Mouse (Mus musculus): ENCODE results near the gene Rnf7.
A peak's percentile ranks its signal among the peaks of the same experiment; 100 is the strongest.

The Rnf7 gene

DNA sequence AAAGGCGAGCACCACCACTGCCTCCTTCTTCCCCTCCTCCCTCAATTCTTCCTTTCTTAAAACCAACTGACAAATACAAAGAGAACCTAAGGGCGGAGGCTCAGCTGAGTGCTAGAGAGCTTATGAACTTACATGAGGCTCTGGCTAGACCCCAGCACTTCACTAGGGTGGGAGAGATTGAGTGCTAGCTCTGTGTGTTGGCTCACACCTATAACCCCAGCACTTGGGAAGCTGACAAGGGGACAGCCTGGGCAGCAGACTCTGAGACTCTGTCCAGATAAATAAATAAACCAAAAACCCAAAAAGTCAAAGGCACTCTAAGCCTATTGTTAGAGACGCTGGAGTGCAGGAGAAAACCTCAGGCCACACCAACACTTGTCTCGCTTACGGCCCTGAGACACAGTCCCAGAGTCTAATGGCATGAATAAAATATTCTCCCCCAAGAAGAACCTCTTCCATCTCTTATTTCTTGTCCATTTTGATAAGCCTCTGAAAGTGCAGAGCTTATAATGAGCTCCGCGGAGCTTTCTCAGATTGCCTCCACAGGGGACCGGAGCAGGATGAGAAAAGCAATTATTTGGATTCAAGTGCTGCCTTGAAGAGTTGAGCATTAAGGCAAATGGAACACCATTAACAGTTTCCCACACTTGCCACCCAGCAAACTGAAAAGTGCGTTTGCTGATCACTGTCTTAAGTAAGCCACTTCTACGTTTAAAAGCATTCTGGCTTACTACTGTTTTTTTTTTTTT is 18.2 kb downstream of the Rnf7 start:
- no peaks in the 10 kb centered on the region for H3K36me3 ChIP-seq (ENCODE audit: insufficient read depth, low read length)
- H3K4me1 ChIP-seq (replicated peaks; ENCODE audit: low read depth, low read length): peaks cover 20% of the 10 kb centered on the region
- no peaks in the 10 kb centered on the region for H3K9me3 ChIP-seq (ENCODE audit: low read length)
- 0 out of 2 replicates have a peak overlapping the region, but pooled peaks have one; percentile 23 for H3K4me3 ChIP-seq (replicated peaks; ENCODE audit: low read length)
- TF ChIP-seq NANOG (IDR thresholded peaks at IDR 0.05; ENCODE audit: borderline replicate concordance, low read length) (no peak), CTCF (conservative IDR thresholded peaks at IDR 0.05; ENCODE audit: low read length) (no peak), POU5F1 (IDR thresholded peaks at IDR 0.05; ENCODE audit: borderline replicate concordance, low read length) (no peak)
- no peaks in the 10 kb centered on the region for H3K27me3 ChIP-seq (ENCODE audit: insufficient read depth, low read length)

DNA sequence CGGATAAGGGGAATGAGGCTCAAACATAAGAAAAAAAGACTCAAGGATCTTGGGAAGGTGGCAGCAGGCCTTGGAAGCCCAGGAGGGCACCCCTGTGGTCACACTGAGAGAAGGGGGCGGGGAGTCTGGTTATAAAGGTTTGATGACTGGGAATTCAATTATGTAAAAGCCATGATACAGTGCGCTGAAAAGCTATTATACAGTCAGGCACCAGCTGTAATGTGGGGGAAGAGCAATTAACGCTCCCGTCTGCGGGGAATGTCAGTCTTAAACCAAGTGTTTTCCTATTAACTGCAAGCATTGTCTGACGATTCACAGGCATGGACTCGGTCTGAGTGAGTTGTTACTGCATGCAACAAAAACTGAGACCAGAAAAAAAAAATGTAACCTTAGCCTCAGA is 22.9 kb downstream of the Rnf7 start:
- no peak overlapping the region for H3K4me3 ChIP-seq (replicated peaks; ENCODE audit: low read length)
- peaks cover 24% of the 10 kb centered on the region for H3K4me1 ChIP-seq (replicated peaks; ENCODE audit: low read depth, low read length)
- TF ChIP-seq POU5F1 (IDR thresholded peaks at IDR 0.05; ENCODE audit: borderline replicate concordance, low read length): no peak
- no peak for TF ChIP-seq CTCF (conservative IDR thresholded peaks at IDR 0.05; ENCODE audit: low read length)
- TF ChIP-seq NANOG (IDR thresholded peaks at IDR 0.05; ENCODE audit: borderline replicate concordance, low read length): no peak

DNA sequence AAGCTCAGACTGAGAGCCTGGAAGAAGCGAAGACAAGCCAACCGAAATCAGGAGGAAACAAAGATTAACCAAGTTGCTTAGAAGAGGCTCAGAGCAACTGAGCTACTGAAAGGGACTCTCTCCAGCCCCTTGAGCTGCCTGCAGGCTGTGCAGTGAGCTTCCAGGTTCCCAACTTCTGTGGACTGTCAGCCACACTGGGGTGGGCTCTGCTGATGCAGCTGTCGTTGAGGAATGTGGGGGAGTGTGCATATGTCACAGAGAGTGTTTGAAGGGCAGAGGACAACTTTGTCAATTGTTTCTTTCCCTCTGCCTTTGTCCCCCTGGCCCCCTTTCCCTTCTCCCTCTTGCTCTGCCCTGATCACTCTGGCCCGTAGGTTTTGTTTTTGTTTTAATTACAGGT is 25.5 kb downstream of the Rnf7 start:
- peaks cover 7% of the 10 kb centered on the region; the same call in 1 of the 2 replicates for H3K4me1 ChIP-seq (replicated peaks; ENCODE audit: low read depth, low read length)
- H3K9me3 ChIP-seq (ENCODE audit: low read length): no peaks in the 10 kb centered on the region
- TF ChIP-seq CTCF (conservative IDR thresholded peaks at IDR 0.05; ENCODE audit: low read length): no peak
- no peak for TF ChIP-seq POU5F1 (IDR thresholded peaks at IDR 0.05; ENCODE audit: borderline replicate concordance, low read length)
- TF ChIP-seq NANOG (IDR thresholded peaks at IDR 0.05; ENCODE audit: borderline replicate concordance, low read length): no peak
- H3K4me3 ChIP-seq (replicated peaks; ENCODE audit: low read length): no peak overlapping the region
- peaks cover 3% of the 10 kb centered on the region for H3K27me3 ChIP-seq (ENCODE audit: insufficient read depth, low read length)
- H3K36me3 ChIP-seq (ENCODE audit: insufficient read depth, low read length): no peaks in the 10 kb centered on the region

More for the DNA sequence above, 22.9 kb downstream of the Rnf7 start:
- Histone ChIP-seq H3K9me3 (ENCODE audit: low read length) (no peaks in the 10 kb centered on the region), H3K27me3 (ENCODE audit: insufficient read depth, low read length) (peaks cover 3% of the 10 kb centered on the region), H3K36me3 (ENCODE audit: insufficient read depth, low read length) (no peaks in the 10 kb centered on the region)

DNA sequence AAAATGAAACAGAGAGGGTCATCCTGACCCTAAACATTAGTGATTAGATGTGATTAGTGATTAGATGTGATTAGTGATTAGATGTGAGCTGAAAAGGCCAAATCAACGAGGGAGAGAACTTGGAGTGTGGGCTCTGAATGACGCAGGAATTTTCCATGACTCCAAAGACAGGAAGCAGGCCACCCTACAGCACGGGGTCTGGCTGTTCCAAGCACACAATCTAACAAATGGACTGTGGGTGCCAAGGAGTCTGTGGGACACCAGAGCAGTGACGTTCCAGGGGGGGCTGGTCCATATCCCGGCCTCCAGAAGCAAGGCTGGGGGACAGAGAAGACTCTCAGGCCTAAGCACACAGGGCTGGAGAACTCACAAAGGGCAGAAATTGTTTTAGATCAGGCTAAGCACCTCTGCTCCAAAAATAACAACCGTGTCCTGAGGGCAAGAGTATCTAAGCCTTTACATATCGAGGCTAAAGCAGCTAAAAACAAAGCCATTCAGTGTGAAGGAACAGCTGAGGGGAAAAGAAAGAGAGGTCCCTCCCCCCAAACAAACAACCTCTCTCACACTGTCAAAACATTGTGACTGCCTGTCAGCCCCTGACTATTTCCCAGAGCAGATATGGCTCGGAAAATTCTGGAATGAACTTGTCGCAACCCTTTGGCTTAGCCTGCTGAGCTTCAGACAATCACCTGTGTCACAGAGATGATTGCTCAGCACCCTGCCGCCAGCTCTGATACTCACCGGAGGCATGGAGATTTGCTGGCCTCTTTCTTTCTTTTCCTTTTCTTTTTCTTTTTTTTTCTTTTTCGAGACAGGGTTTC is 27.4 kb downstream of the Rnf7 start:
- H3K36me3 ChIP-seq (ENCODE audit: insufficient read depth, low read length): no peaks in the 10 kb centered on the region
- no peak overlapping the region for H3K4me3 ChIP-seq (replicated peaks; ENCODE audit: low read length)
- no peaks in the 10 kb centered on the region for H3K9me3 ChIP-seq (ENCODE audit: low read length)
- no peak for TF ChIP-seq POU5F1 (IDR thresholded peaks at IDR 0.05; ENCODE audit: borderline replicate concordance, low read length)
- no peak for TF ChIP-seq NANOG (IDR thresholded peaks at IDR 0.05; ENCODE audit: borderline replicate concordance, low read length)
- TF ChIP-seq CTCF (conservative IDR thresholded peaks at IDR 0.05; ENCODE audit: low read length): no peak
- peaks cover 3% of the 10 kb centered on the region for H3K27me3 ChIP-seq (ENCODE audit: insufficient read depth, low read length)
- H3K4me1 ChIP-seq (replicated peaks; ENCODE audit: low read depth, low read length): peaks cover 6% of the 10 kb centered on the region; the same call in 1 of the 2 replicates

DNA sequence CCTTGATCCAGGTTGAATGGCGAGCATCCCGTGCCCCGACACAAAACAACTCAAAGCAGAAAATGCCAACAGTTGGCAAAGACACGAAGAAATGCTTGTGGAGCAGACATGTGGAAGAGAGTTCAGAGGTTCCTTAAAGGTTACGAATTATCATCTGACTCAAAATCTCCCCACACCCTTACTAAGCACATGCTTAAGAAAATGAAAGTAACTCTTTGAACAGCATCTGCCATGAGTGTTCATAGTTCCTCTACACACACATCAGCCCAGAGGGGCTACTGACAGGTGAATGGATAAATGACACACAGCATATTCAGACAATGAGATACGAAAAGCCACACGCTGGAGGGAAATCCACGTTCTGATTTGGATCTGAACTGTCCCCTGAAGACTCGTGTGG is 29.0 kb downstream of the Rnf7 start:
- TF ChIP-seq POU5F1 (IDR thresholded peaks at IDR 0.05; ENCODE audit: borderline replicate concordance, low read length): no peak
- TF ChIP-seq NANOG (IDR thresholded peaks at IDR 0.05; ENCODE audit: borderline replicate concordance, low read length): no peak
- TF ChIP-seq CTCF (conservative IDR thresholded peaks at IDR 0.05; ENCODE audit: low read length): no peak
- Histone ChIP-seq H3K9me3 (ENCODE audit: low read length) (no peaks in the 10 kb centered on the region), H3K36me3 (ENCODE audit: insufficient read depth, low read length) (no peaks in the 10 kb centered on the region), H3K27me3 (ENCODE audit: insufficient read depth, low read length) (peaks cover 3% of the 10 kb centered on the region), H3K4me1 (replicated peaks; ENCODE audit: low read depth, low read length) (peaks cover 4% of the 10 kb centered on the region; the same call in 1 of the 2 replicates), H3K4me3 (replicated peaks; ENCODE audit: low read length) (no peak overlapping the region)

DNA sequence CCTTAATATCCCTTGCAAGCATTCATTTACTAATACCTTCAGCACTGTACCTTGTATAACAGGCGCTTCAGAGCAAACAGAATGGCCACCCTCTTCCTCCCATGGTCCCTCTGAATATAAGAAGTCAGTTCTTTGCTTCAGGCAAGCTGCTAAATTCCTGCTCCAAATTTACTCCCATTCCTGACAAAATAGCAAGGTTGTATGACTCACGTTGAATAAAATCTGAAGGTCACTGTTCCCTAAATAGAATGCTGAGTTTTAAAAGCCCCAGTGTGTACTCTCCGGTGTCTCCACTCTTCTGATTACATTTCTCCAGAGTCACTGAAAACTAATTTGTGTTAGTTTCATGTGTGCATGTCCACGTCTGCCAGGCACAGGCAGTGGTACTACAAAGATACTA is 33.1 kb downstream of the Rnf7 start:
- Histone ChIP-seq H3K4me3 (replicated peaks; ENCODE audit: low read length) (no peak overlapping the region), H3K27me3 (ENCODE audit: insufficient read depth, low read length) (peaks cover 15% of the 10 kb centered on the region), H3K9me3 (ENCODE audit: low read length) (no peaks in the 10 kb centered on the region), H3K4me1 (replicated peaks; ENCODE audit: low read depth, low read length) (peaks cover 15% of the 10 kb centered on the region), H3K36me3 (ENCODE audit: insufficient read depth, low read length) (no peaks in the 10 kb centered on the region)
- no peak for TF ChIP-seq NANOG (IDR thresholded peaks at IDR 0.05; ENCODE audit: borderline replicate concordance, low read length)
- TF ChIP-seq POU5F1 (IDR thresholded peaks at IDR 0.05; ENCODE audit: borderline replicate concordance, low read length): no peak
- no peak for TF ChIP-seq CTCF (conservative IDR thresholded peaks at IDR 0.05; ENCODE audit: low read length)

DNA sequence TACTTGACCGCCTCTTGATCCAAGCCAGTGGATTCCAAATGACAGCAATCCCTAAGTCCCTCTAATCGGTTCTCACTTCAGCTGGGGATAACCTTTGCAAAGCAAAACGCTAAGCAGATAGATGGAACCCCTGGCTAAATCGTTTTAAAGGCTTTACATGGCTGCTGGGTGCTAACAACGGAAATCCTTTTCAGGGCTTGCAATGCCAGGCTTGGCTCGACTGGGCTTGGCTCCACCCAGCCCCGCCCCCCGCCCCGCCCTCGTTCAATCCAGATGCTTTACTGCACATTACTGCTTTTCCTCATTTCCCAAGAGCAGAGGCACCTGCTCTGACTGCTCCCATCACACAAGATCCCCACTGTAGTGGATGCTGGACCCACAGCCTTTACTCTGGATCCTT is 36.4 kb downstream of the Rnf7 start:
- H3K4me1 ChIP-seq (replicated peaks; ENCODE audit: low read depth, low read length): peaks cover 36% of the 10 kb centered on the region
- no peak overlapping the region for H3K4me3 ChIP-seq (replicated peaks; ENCODE audit: low read length)
- TF ChIP-seq NANOG (IDR thresholded peaks at IDR 0.05; ENCODE audit: borderline replicate concordance, low read length) (no peak), CTCF (conservative IDR thresholded peaks at IDR 0.05; ENCODE audit: low read length) (no peak), POU5F1 (IDR thresholded peaks at IDR 0.05; ENCODE audit: borderline replicate concordance, low read length) (no peak)
- peaks cover 46% of the 10 kb centered on the region for H3K27me3 ChIP-seq (ENCODE audit: insufficient read depth, low read length)
- H3K36me3 ChIP-seq (ENCODE audit: insufficient read depth, low read length): no peaks in the 10 kb centered on the region
- H3K9me3 ChIP-seq (ENCODE audit: low read length): no peaks in the 10 kb centered on the region

DNA sequence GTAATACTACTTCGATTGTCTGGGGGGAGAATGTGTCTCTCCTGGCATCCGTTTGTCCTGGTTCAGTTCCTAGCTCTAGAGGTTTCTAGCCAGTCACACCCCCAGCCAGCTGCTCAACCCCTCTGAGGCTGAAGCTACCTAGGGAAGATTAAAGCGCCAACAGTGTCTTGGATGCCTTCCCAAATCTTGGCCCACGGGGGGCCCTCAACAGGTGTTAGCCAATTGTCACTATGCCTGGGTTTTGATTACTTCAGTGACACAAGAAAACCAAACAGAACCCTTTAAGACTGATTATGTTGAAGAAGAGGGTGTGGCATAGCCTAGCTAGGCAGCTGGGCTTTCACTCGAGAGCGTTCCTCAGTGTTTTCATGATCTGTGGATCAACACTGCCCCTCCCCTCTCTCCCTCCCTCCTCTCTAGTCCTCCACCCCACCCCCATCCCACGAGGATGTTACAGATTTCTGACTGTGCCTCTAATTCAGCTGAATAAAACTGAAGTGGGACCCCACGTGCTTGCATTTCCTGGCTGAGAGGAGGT is 40.1 kb downstream of the Rnf7 start:
- no peak for TF ChIP-seq POU5F1 (IDR thresholded peaks at IDR 0.05; ENCODE audit: borderline replicate concordance, low read length)
- no peak for TF ChIP-seq NANOG (IDR thresholded peaks at IDR 0.05; ENCODE audit: borderline replicate concordance, low read length)
- TF ChIP-seq CTCF (conservative IDR thresholded peaks at IDR 0.05; ENCODE audit: low read length): no peak
- Histone ChIP-seq H3K27me3 (ENCODE audit: insufficient read depth, low read length) (peaks cover 67% of the 10 kb centered on the region), H3K4me1 (replicated peaks; ENCODE audit: low read depth, low read length) (peaks cover 52% of the 10 kb centered on the region), H3K4me3 (replicated peaks; ENCODE audit: low read length) (peak overlapping the region; percentile 70), H3K9me3 (ENCODE audit: low read length) (no peaks in the 10 kb centered on the region), H3K36me3 (ENCODE audit: insufficient read depth, low read length) (no peaks in the 10 kb centered on the region)
